Mouse (Mus musculus) myocyte (in vitro differentiated cells): ENCODE results near the gene Smchd1. TPM values are rescaled to one million over a fixed set of nuclear protein-coding genes. Genes with fewer than 3 reads are reported as not detected.

ENCODE experiments used
- H3K27me3 ChIP-seq: one replicate; pipeline ENCODE4 v1.6.1; 2011; ENCODE audit not compliant: control insufficient read depth, insufficient read depth, insufficient read length
- H3K36me3 ChIP-seq: one replicate; pipeline ENCODE4 v1.6.1; 2011; ENCODE audit not compliant: control insufficient read depth, insufficient read depth
- H3K4me2 ChIP-seq: one replicate; pipeline ENCODE4 v1.6.1; 2011; ENCODE audit warnings: low read depth, control low read depth
- H3K4me3 ChIP-seq: one replicate; pipeline ENCODE4 v1.5.1; 2011; ENCODE audit warnings: mild to moderate bottlenecking, control low read depth, moderate library complexity
- H3K79me2 ChIP-seq: one replicate; pipeline ENCODE4 v1.6.1; 2011; ENCODE audit not compliant: control insufficient read depth, insufficient read depth
- H3ac ChIP-seq: one replicate; pipeline ENCODE4 v1.6.1; 2011; ENCODE audit not compliant: control insufficient read depth, insufficient read length
- CEBPB ChIP-seq: IDR thresholded peaks from 2 replicates; pipeline ENCODE4 v1.6.1; 2011; ENCODE audit warnings: mild to moderate bottlenecking, moderate library complexity; ENCODE audit not compliant: poor library complexity, insufficient read depth, severe bottlenecking
- E2F4 ChIP-seq: IDR thresholded peaks from one replicate; pipeline ENCODE4 v1.6.1; 2011; ENCODE audit warnings: mild to moderate bottlenecking, control low read depth, moderate library complexity; ENCODE audit not compliant: insufficient read depth
- MAX ChIP-seq: IDR thresholded peaks from one replicate; pipeline ENCODE4 v1.6.1; 2011; ENCODE audit warnings: low read depth, mild to moderate bottlenecking, control low read depth
- MYOD1 ChIP-seq, 3 experiments: IDR thresholded peaks; one replicate each; pipeline ENCODE4 v1.6.1; 2011; ENCODE audit warnings: control low read depth in 2 of 3, low read depth in 2 of 3, mild to moderate bottlenecking in 2 of 3, moderate library complexity in 1 of 3; ENCODE audit not compliant: insufficient read length in 2 of 3, control insufficient read depth in 1 of 3
- MYOG ChIP-seq, 3 experiments: IDR thresholded peaks; one replicate each; pipeline ENCODE4 v1.6.1; 2011; ENCODE audit warnings: control low read depth in 2 of 3, low read depth in 2 of 3, mild to moderate bottlenecking in 2 of 3; ENCODE audit not compliant: insufficient read length in 2 of 3, control insufficient read depth in 1 of 3, insufficient read depth in 1 of 3
- POLR2A ChIP-seq: IDR thresholded peaks from one replicate; pipeline ENCODE4 v1.6.1; 2011; ENCODE audit warnings: low read depth, mild to moderate bottlenecking, control low read depth, moderate library complexity; ENCODE audit not compliant: insufficient read length
- POLR2AphosphoS2 ChIP-seq: IDR thresholded peaks from one replicate; pipeline ENCODE4 v1.6.1; 2011; ENCODE audit warnings: low read depth, control low read depth; ENCODE audit not compliant: insufficient read length
- REST ChIP-seq: IDR thresholded peaks from one replicate; pipeline ENCODE4 v1.6.1; 2011; ENCODE audit warnings: mild to moderate bottlenecking, control low read depth, moderate library complexity; ENCODE audit not compliant: insufficient read depth, insufficient read length
- SRF ChIP-seq: IDR thresholded peaks from one replicate; pipeline ENCODE4 v1.6.1; 2011; ENCODE audit warnings: low read depth; ENCODE audit not compliant: control insufficient read depth, insufficient read length
- TCF12 ChIP-seq: IDR thresholded peaks from one replicate; pipeline ENCODE4 v1.6.1; 2011; ENCODE audit warnings: mild to moderate bottlenecking, control low read depth; ENCODE audit not compliant: poor library complexity, insufficient read depth, severe bottlenecking
- TCF3 ChIP-seq: IDR thresholded peaks from one replicate; pipeline ENCODE4 v1.6.1; 2011; ENCODE audit warnings: low read depth, control low read depth; ENCODE audit not compliant: insufficient read length
- USF1 ChIP-seq: IDR thresholded peaks from one replicate; pipeline ENCODE4 v1.6.1; 2011; ENCODE audit warnings: low read depth, mild to moderate bottlenecking, control low read depth, moderate library complexity
- polyA plus RNA-seq: library from polyadenylated mRNA; unstranded; fragments of >200 nt; fragmentation: generic; extraction: Trizol; gene quantifications from one replicate; pipeline ENCODE4 v1.2.1, GENCODE M21; 2012; ENCODE audit warnings: missing spikeins

Gene Smchd1
- polyA plus RNA-seq, 1 experiment: 7.8 TPM

DNA sequence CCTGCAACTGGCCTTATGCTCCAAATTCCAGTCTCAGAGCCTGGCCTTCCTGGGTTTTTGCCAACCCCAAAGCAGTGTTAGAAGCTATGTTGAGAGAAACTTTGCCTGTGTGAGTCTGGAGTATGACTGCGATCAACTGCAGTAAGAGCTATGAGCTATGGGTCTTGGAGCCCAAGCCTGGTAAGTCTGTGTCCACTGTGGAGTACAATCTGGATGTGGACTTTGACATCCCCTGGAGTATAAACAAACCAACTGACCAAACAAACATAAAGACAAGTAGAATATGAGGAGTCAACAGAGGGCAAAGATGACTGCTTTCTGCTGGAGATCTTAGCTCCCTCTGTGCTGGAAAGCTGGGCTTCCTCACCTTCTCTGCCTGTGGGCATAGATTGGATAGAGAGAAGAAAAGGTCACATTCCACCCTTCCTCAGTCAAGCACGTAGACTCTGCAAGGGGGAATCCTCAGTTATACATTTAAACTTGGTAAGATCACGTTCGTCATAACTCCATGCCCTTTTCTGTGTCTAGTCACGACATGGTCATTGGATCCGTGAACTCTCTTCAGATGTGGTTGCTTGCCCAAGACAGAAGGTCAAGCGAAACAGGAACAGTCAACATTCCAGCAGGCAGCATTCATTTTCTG, 8.4 kb upstream of the Smchd1 start:
- H3K27me3 ChIP-seq: no peaks in the 10 kb centered on the region
- H3K79me2 ChIP-seq: no peaks in the 10 kb centered on the region
- no peak overlapping the region for H3ac ChIP-seq
- H3K4me2 ChIP-seq: no peak overlapping the region
- no peak for TF ChIP-seq POLR2AphosphoS2
- no peak for TF ChIP-seq TCF12
- TF ChIP-seq SRF: no peak
- no peak for TF ChIP-seq REST
- no peak for TF ChIP-seq USF1
- no peak for TF ChIP-seq TCF3
- no peak for TF ChIP-seq MAX
- no peak for TF ChIP-seq CEBPB
- TF ChIP-seq MYOD1 (IDR thresholded peaks at IDR 0.05; ENCODE audit: control insufficient read depth in 1 of 3, insufficient read length in 2 of 3, low read depth in 2 of 3): no peak
- TF ChIP-seq E2F4: no peak
- TF ChIP-seq POLR2A: no peak
- TF ChIP-seq MYOG (IDR thresholded peaks at IDR 0.05; ENCODE audit: control insufficient read depth in 1 of 3, insufficient read depth in 1 of 3, insufficient read length in 2 of 3, low read depth in 2 of 3): no peak
- H3K4me3 ChIP-seq: no peak overlapping the region
- no peaks in the 10 kb centered on the region for H3K36me3 ChIP-seq

DNA sequence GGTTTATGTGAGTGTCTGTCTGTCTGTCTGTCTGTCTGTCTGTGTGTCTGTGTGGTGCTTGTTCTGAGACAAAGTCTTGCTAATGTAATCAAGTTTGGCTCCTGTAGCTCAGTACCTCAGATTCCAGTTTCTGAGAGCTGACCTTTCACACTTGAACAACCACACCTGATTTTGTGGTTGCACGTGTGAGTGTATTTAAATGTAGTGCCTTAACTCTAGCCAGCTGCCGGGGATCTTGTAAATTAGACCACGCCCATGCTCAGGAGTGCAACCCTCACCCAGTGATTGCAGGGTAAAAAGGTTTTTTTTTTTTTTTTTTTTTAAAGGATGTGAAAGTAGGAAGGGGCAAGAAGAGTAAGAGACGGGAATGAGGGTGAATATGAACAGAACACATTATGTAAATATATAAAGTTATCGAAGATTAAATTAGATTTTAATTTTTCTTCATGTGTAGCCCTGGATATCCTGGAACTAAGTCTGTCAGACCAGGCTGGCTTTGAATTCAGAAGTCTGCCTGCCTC, 4.3 kb upstream of the Smchd1 start:
- Histone ChIP-seq H3K36me3 (no peaks in the 10 kb centered on the region), H3K79me2 (peaks cover 4% of the 10 kb centered on the region), H3ac (no peak overlapping the region), H3K27me3 (no peaks in the 10 kb centered on the region), H3K4me3 (no peak overlapping the region), H3K4me2 (no peak overlapping the region)
- TF ChIP-seq MAX (no peak), REST (no peak), TCF3 (no peak), SRF (no peak), TCF12 (no peak), USF1 (no peak), E2F4 (no peak), POLR2A (no peak), CEBPB (no peak)

DNA sequence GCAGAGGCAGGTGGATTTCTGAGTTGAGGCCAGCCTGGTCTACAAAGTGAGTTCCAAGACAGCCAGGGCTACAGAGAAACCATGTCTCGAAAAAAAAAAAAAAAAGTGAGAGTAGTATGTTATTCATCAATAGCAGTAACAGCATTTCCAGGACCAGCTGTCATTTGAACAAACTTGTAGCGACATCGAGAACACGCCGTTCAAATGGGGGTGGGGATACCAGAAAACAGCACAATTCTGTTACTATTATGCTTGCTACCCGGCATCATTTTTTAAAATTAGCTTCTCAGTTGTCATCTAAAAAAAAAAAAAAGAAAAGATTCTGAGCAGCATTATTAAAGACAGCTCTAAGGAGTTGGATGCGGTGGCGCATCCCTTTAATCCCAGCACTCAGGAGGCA, 2.3 kb upstream of the Smchd1 start:
- Histone ChIP-seq H3K79me2 (peaks cover 24% of the 10 kb centered on the region), H3K4me2 (no peak overlapping the region), H3ac (no peak overlapping the region), H3K4me3 (no peak overlapping the region), H3K27me3 (no peaks in the 10 kb centered on the region), H3K36me3 (no peaks in the 10 kb centered on the region)
- TF ChIP-seq MYOG (IDR thresholded peaks at IDR 0.05; ENCODE audit: control insufficient read depth in 1 of 3, insufficient read depth in 1 of 3, insufficient read length in 2 of 3, low read depth in 2 of 3) (no peak), USF1 (no peak), TCF3 (no peak), REST (no peak)

DNA sequence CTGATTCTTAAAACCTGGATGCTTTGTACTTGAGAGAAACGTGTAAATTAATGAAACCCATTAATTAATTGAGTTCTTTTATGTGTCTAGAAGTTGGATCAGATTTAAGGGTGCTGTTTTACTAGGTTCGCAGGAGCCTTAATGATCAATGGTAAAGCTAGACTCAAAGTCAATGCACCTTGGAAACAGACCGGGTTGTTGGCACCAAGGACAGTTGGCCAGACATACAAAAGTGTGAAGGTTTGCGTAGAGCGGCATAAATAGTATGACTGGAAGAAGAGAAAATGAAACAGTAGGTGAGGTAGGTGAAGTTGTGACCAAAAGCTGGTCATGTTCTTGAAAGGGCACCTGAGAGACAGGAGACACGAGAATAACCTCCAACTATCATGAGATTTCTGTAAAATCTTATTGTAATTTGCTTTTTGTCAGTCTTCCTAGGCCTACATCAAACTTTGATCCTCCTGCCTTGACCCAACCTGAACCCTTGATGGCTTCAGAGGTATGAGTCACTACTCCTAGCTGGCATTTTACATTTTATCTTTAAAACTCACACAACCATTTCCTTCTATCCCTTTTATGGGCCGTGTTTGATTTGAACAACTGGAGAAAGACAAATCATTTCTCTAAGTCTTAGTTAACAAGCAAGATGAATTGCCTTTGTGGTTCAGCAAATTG, 1.3 kb upstream of the Smchd1 start:
- Histone ChIP-seq H3K4me3 (peak overlapping the region; percentile 63), H3ac (peak overlapping the region; percentile 98), H3K27me3 (no peaks in the 10 kb centered on the region), H3K36me3 (no peaks in the 10 kb centered on the region), H3K4me2 (peak overlapping the region; percentile 84), H3K79me2 (peaks cover 34% of the 10 kb centered on the region)
- TF ChIP-seq CEBPB (no peak), USF1 (no peak), MAX (no peak), MYOD1 (IDR thresholded peaks at IDR 0.05; ENCODE audit: control insufficient read depth in 1 of 3, insufficient read length in 2 of 3, low read depth in 2 of 3) (no peak), SRF (no peak), TCF3 (no peak), MYOG (IDR thresholded peaks at IDR 0.05; ENCODE audit: control insufficient read depth in 1 of 3, insufficient read depth in 1 of 3, insufficient read length in 2 of 3, low read depth in 2 of 3) (no peak), TCF12 (no peak), REST (no peak), POLR2AphosphoS2 (no peak), POLR2A (no peak), E2F4 (no peak)

DNA sequence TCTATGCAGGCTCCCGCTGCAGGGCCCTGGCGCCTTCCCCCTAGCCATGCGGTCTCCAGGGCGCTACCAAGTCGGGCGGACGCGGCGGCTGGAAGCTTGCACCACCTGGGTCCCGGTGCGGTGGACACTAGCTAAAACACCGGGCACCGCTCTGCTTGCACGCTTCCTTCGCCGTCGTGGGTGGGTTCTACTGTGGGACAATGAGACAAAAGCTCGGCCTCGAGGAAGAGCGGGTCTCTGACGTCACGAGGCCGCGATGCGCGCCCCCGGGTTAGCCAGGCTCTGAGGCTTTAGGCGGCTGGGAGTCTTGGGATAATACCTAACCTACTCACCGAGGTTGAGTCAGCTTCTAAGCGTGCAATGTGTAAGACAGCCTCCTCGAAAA, 554 bp upstream of the Smchd1 start:
- Histone ChIP-seq H3ac (peak overlapping the region; percentile 98), H3K79me2 (peaks cover 41% of the 10 kb centered on the region), H3K36me3 (no peaks in the 10 kb centered on the region), H3K4me2 (peak overlapping the region; percentile 84), H3K27me3 (no peaks in the 10 kb centered on the region), H3K4me3 (peak overlapping the region; percentile 63)
- TF ChIP-seq POLR2AphosphoS2 (no peak), USF1 (no peak), POLR2A (no peak), MYOD1 (IDR thresholded peaks at IDR 0.05; ENCODE audit: control insufficient read depth in 1 of 3, insufficient read length in 2 of 3, low read depth in 2 of 3) (no peak), SRF (no peak), REST (no peak), MYOG (IDR thresholded peaks at IDR 0.05; ENCODE audit: control insufficient read depth in 1 of 3, insufficient read depth in 1 of 3, insufficient read length in 2 of 3, low read depth in 2 of 3) (no peak), E2F4 (no peak), TCF3 (no peak), TCF12 (no peak), CEBPB (no peak), MAX (no peak)
